Mouse (Mus musculus) ES-E14 (cell line): ENCODE results near the gene Fbxo28. TPM values are rescaled to one million over a fixed set of nuclear protein-coding genes. Genes with fewer than 3 reads are reported as not detected.

ENCODE experiments used
- DNase-seq: peaks from one replicate; pipeline ENCODE4 v3.0.0-alpha.2; 2013; ENCODE audit warnings: low read depth, low spot score
- H3K27ac ChIP-seq: 2 replicates; pipeline ENCODE4 v1.5.1; 2012; ENCODE audit warnings: low read depth, mild to moderate bottlenecking, low read length, moderate library complexity, mixed read lengths; ENCODE audit not compliant: poor library complexity, insufficient read depth, severe bottlenecking
- H3K36me3 ChIP-seq: 2 replicates; pipeline ENCODE4 v1.6.1; 2012; ENCODE audit warnings: mild to moderate bottlenecking, low read length, moderate library complexity, mixed read lengths; ENCODE audit not compliant: control insufficient read depth, poor library complexity, insufficient read depth, severe bottlenecking
- H3K4me1 ChIP-seq, 2 experiments: fragments of 150-350 bp in 1 of 2; sonication (generic) in 1 of 2; 2 replicates each; pipeline ENCODE4 v1.6.1; 2012; ENCODE audit warnings: low read length in 2 of 2, mild to moderate bottlenecking in 1 of 2, mixed read lengths in 1 of 2; ENCODE audit not compliant: control insufficient read depth in 2 of 2, insufficient read depth in 2 of 2, poor library complexity in 1 of 2
- H3K4me3 ChIP-seq, 2 experiments: fragments of 150-350 bp in 1 of 2; sonication (generic) in 1 of 2; 2 replicates each; pipeline ENCODE4 v1.5.1; 2012; ENCODE audit warnings: low read length in 2 of 2, low read depth in 1 of 2, mild to moderate bottlenecking in 1 of 2, mixed read lengths in 1 of 2; ENCODE audit not compliant: insufficient read depth in 1 of 2, poor library complexity in 1 of 2, severe bottlenecking in 1 of 2
- H3K9ac ChIP-seq: 2 replicates; pipeline ENCODE4 v1.6.1; 2012; ENCODE audit warnings: low read depth, mild to moderate bottlenecking, low read length, mixed read lengths; ENCODE audit not compliant: poor library complexity, insufficient read depth, severe bottlenecking
- H3K9me3 ChIP-seq: fragments of 150-350 bp; sonication (generic); 2 replicates; pipeline ENCODE4 v1.6.1; 2012; ENCODE audit warnings: low read depth, mild to moderate bottlenecking, low read length; ENCODE audit not compliant: control insufficient read depth, insufficient read depth
- CHD2 ChIP-seq: IDR thresholded peaks from 2 replicates; pipeline ENCODE4 v1.6.1; 2014; ENCODE audit warnings: mild to moderate bottlenecking, low read depth, low read length, inconsistent platforms
- HCFC1 ChIP-seq: IDR thresholded peaks from 2 replicates; pipeline ENCODE4 v1.6.1; 2012; ENCODE audit warnings: low read length, inconsistent platforms, borderline replicate concordance; ENCODE audit not compliant: insufficient read depth
- MAFK ChIP-seq: IDR thresholded peaks from 2 replicates; pipeline ENCODE4 v1.6.1; 2014; ENCODE audit warnings: mild to moderate bottlenecking, low read depth, low read length, inconsistent platforms; ENCODE audit not compliant: insufficient read depth
- ZC3H11A ChIP-seq: IDR thresholded peaks from 2 replicates; pipeline ENCODE4 v1.6.1; 2012; ENCODE audit warnings: low read depth, mild to moderate bottlenecking, inconsistent platforms, low read length, borderline replicate concordance
- ZNF384 ChIP-seq: IDR thresholded peaks from 2 replicates; pipeline ENCODE4 v1.6.1; 2012; ENCODE audit warnings: low read depth, low read length, inconsistent platforms
- in situ Hi-C, 2 experiments: fragments of 600-800 bp; cut with MboI; formaldehyde crosslinking; loops; one replicate each; pipeline ENCODE4 v1.15.1; 2025; ENCODE audit warnings: low sequenced_read_pairs in 2 of 2, inconsistent platforms in 1 of 2; ENCODE audit not compliant: unreplicated experiment in 2 of 2
- total RNA-seq: library from RNA; depleted of rRNA; stranded (reverse); fragments of 300-350 nt; gene quantifications from 2 replicates; pipeline ENCODE4 v1.2.3, GENCODE M21; 2012

Gene Fbxo28
- total RNA-seq, 1 experiment = 25.8 TPM

DNA sequence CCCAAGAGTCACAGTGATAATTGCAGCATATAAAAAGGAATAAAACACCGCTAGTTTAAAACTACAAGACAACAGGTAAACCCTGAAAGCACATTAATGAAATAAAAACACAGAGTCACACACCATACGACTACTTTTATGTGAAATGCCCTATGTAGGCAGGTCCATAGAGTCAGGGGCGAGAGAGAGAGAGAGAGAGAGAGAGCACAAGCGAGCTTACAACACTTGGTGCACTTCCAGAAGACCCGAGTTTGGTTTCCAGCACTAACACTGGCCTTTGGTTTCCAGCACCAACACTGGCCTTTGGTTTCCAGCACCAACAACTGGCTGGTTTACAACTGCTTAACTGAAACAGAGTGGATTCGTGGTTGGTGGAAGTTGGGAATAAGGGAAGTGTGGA is 564 bp upstream of the Fbxo28 start:
- TF ChIP-seq ZNF384 = no peak
- no peak for TF ChIP-seq HCFC1
- H3K36me3 ChIP-seq = peaks cover 3% of the 10 kb centered on the region; the same call in 1 of the 2 replicates
- no peak overlapping the region for H3K9ac ChIP-seq
- DNase-seq = no peak
- H3K27ac ChIP-seq = no peak overlapping the region
- no peaks in the 10 kb centered on the region for H3K9me3 ChIP-seq
- in situ Hi-C loops = no loop called here
- peak overlapping the region in 1 of 2 experiments; percentile 97; a peak in 2 of 4 replicates for H3K4me3 ChIP-seq
- peaks cover 6 to 8% of the 10 kb centered on the region in 2 experiments; a peak in 3 of 4 replicates for H3K4me1 ChIP-seq

DNA sequence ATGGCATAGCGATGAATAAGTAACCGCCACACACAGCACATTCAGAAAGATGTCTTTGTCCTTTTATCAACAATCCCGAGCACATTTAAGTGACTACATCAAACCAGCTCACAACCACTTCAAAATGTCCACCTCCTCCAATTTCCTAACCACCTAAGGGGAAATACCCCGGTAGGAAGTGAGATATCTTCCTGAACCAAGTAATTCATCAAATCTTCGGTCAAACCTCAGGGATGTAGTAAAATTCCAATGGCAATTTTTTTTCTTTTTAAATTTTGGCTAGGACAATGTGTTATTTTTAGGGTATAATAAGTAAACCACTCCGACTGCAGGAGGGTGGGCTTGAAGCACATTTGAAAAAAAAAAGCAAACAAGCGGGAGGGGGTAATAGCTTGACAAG is 1.1 kb downstream of the Fbxo28 start:
- Histone ChIP-seq H3K9me3 (no peaks in the 10 kb centered on the region), H3K9ac (peak overlapping the region; percentile 99; the same call in 1 of the 2 replicates), H3K36me3 (peaks cover 3% of the 10 kb centered on the region; the same call in 1 of the 2 replicates), H3K27ac (no peak overlapping the region), H3K4me3 (peak overlapping the region; percentile 97 to 100), H3K4me1 (peaks cover 7 to 11% of the 10 kb centered on the region in 2 experiments; a peak in 3 of 4 replicates)
- no peak for DNase-seq
- no peak for TF ChIP-seq HCFC1
- no peak for TF ChIP-seq ZNF384
- no peak for TF ChIP-seq CHD2
- TF ChIP-seq ZC3H11A = no peak
- TF ChIP-seq MAFK = no peak
- in situ Hi-C loops = no loop called here

DNA sequence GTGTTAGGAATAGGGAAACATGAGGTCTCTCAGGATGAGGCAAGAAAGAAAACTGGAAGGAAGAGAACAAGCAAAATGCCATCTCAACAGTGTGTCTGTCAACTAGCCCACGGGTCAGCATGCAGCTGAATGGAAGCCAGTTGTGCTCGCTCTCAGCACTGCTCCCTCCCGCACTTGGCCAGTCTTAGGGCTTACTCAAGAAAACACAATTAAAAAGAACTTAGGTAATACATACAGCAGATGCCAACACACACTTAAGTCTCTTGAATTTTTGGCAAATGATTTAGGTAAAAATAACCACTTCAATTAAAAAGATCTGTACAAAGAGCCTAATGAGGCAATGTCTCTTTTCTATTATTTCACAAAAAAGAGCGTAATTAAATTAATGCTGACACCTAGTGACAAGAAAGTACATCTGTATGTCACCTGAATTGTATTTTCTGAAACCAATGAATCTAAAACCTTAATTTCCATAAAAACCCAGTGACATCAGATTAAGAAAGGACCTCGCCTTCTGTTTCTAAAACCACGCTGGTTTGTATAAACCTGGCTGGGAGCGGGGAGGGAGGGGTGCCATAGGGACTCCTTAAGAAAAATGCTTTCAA is 2.4 kb downstream of the Fbxo28 start:
- Histone ChIP-seq H3K9ac (no peak overlapping the region), H3K4me1 (peaks cover 7 to 11% of the 10 kb centered on the region in 2 experiments; a peak in 3 of 4 replicates), H3K27ac (no peak overlapping the region), H3K4me3 (no peak overlapping the region), H3K36me3 (peaks cover 3% of the 10 kb centered on the region; the same call in 1 of the 2 replicates), H3K9me3 (no peaks in the 10 kb centered on the region)
- TF ChIP-seq ZNF384 (no peak), MAFK (no peak), CHD2 (no peak)
- in situ Hi-C loops = no loop called here
- no peak for DNase-seq

DNA sequence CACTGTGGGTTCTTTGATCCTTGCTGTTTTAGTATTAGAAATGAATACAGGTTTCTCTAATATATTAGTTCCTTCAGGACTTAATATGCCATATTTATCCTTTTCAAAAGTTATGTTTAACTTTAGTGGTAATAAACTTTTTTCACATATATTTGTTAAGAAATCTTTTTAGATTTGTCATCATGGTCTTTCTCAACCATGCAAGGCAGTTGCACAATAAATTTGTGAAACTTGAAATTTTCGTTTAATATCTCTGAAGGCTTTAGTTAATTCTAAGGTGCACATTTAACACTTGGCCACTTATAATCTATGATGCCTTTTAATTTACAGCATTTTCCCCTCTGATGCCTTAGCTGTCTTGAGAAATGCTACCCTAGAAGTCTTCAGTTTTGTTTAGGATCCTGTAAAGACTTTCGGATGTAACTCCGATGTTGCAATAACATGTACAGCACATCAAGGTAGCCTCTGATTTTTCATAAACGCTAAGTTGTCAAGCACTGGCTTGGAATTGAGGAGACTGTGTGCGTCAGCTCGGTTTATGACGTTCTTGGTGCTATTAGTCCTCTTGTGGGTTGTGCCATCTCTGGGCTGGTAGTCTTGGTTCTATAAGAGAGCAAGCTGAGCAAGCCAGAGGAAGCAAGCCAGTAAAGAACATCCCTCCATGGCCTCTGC is 7.5 kb downstream of the Fbxo28 start:
- TF ChIP-seq HCFC1 (no peak), ZC3H11A (no peak), MAFK (no peak), ZNF384 (no peak), CHD2 (no peak)
- in situ Hi-C loops = no loop called here
- DNase-seq = no peak
- H3K36me3 ChIP-seq = peaks cover 4% of the 10 kb centered on the region; the same call in 1 of the 2 replicates
- no peak overlapping the region for H3K9ac ChIP-seq
- H3K4me3 ChIP-seq = no peak overlapping the region
- no peaks in the 10 kb centered on the region for H3K9me3 ChIP-seq
- peaks cover 6 to 7% of the 10 kb centered on the region in 2 experiments; a peak in 3 of 4 replicates for H3K4me1 ChIP-seq
- no peak overlapping the region for H3K27ac ChIP-seq
